Mouse (Mus musculus): ENCODE data around the gene Zbtb7b.

Zbtb7b gene

GRCm38 (mm10) chr3:89418170-89418860 is 23.7 kb upstream of the Zbtb7b start, which contains the start of the genes Cks1b and Shc1:
TSS of gene Cks1b (minus strand) at chr3:89418383.
TSS of gene Shc1 (plus strand) at chr3:89418443.
- peak; percentile 92 for DNase-seq (ENCODE audit: low spot score)

GRCm38 (mm10) chr3:89417840-89418169 is 23.2 kb upstream of the Zbtb7b start:
- no peak for DNase-seq (ENCODE audit: low spot score)

- no peak for DNase-seq (ENCODE audit: low spot score)
These were observed 22.6 kb upstream of the Zbtb7b start for GRCm38 (mm10) chr3:89417131-89417530.

DNA sequence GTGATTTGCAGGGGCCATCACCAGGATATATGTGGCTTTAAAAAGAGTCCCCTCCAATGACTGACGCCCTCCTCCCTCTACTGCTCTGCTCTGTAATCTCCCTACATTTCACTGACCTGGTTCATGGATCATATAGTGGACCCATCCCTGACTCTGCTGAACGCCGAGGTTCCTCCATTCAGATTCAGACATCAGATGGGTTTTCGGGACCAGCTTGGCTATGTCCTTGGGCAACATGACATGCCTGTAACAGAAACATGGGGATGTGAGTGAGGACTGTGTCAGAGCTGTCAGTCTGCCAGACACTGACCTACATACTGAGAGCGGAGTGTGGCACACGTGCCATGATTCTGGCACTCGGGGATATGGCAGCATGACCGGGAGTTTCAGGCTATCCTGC is 21.6 kb upstream of the Zbtb7b start:
- no peak for DNase-seq (ENCODE audit: low spot score)

DNA sequence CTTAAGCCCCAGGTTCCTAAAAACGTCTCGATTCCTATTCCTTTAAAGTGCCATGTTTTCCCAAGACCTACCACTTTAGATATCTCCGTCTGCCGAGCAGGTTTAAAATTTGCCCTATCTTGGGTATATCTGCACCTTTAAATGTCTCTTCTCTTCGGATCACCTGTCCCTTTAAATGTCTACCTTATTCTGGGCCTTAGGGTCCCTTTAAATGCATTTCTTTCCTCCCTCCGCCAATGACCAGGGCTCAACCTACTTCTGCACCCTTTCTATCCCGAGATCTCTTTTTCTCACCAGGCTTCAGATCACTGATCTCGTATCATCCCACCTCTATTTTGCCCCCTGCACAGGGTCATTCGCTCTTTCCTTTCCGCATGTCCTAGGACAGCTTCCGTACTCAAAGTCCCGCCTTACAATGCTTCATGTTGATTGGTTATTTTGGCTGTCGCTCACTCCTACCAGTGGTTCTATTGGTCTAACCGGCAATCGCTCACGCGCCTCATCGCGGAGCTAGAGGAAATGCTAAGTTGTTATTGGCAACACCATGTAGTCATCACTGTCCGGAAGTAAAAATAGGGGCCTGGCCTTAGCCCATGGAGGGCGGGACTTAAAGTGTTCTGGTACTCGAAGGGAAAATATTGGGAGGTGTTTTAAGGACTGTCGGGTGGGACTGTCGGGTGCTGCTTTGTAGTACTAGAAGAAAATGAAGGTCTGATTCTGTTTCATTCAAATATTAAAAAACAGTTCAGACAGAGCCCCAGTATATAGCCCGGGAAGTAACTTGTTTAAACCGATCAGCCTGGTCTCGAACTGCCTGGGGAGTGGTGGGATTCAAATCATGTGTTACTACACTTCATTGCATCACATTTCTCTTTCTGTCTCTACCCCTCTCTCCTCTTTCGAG is 17.2 kb upstream of the Zbtb7b start, which contains the start of gene Flad1:
Gene Flad1 (minus strand): TSS at position 381 of the 904 bp plus-strand sequence.
- peak; percentile 97 for DNase-seq (ENCODE audit: low spot score)

DNA sequence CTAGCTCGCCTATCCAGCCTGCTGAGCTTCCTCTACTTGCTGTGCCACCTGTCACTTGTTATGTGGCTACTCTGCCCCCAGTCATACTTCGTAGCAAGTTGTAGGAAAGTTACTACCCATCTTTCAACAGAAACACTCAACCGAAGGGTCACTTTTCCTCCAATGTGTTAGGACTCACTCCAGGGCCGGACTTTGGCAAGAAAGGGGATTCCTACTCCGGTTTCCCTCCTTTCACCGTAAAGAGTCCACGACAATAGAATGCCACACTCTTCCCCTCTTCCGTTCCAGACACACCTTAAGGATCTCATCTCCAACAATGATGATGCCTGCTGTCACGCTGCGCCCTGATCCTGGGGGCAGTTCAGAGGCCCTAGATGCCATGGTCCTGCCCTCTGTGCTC is 16.3 kb upstream of the Zbtb7b start:
- DNase-seq (ENCODE audit: low spot score): no peak

DNA sequence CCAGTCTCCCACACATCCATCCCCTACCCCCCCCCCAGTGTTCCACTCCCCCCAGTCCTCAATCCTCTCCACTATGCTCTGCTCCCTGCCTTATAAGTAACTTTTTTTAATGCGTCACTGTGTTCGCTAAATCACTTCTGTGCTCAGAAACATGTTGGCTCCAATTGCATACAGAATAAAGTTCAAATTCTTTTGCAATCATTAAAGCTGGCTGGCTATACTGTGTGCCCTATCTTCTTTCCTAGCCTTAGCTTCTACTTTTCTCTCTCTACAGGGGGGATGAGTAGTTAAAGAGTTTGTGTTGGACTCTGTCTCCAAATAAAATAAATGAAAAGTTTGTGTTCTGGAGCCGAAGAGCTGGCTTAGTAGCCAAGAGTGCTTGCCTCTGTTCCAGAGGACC is 15.1 kb upstream of the Zbtb7b start:
- DNase-seq (ENCODE audit: low spot score): no peak

- DNase-seq (ENCODE audit: low spot score): no peak
These were observed 13.9 kb upstream of the Zbtb7b start for GRCm38 (mm10) chr3:89408448-89408847.

- no peak for DNase-seq (ENCODE audit: low spot score)
These were observed 12.3 kb upstream of the Zbtb7b start for GRCm38 (mm10) chr3:89406887-89407286.

GRCm38 (mm10) chr3:89402693-89403092 is 8.1 kb upstream of the Zbtb7b start, which contains the start of gene Lenep:
TSS of gene Lenep (minus strand) at chr3:89402793.
- no peak for DNase-seq (ENCODE audit: low spot score)

DNA sequence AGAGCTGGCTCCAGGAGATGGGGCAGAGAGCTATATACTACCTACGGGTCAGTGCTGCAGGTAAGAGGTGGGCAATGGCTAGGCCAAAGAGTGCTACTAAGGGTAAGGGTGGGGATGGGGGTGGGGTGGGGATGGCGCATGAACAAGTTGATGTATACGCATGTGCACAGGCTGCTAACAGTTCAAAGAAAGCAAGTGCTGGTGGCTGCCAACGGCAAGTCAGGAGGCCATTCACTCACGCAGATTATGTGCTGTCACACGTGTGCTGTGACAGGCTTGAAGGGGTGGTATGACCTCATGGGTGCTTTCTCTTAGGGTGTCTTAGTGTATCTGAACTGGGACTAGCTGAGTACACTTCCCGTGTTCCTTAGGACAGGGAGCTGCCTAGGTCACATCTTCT is 6.8 kb upstream of the Zbtb7b start:
- DNase-seq (ENCODE audit: low spot score): no peak

GRCm38 (mm10) chr3:89396654-89397005 is 2.1 kb upstream of the Zbtb7b start:
- DNase-seq (ENCODE audit: low spot score): no peak

DNA sequence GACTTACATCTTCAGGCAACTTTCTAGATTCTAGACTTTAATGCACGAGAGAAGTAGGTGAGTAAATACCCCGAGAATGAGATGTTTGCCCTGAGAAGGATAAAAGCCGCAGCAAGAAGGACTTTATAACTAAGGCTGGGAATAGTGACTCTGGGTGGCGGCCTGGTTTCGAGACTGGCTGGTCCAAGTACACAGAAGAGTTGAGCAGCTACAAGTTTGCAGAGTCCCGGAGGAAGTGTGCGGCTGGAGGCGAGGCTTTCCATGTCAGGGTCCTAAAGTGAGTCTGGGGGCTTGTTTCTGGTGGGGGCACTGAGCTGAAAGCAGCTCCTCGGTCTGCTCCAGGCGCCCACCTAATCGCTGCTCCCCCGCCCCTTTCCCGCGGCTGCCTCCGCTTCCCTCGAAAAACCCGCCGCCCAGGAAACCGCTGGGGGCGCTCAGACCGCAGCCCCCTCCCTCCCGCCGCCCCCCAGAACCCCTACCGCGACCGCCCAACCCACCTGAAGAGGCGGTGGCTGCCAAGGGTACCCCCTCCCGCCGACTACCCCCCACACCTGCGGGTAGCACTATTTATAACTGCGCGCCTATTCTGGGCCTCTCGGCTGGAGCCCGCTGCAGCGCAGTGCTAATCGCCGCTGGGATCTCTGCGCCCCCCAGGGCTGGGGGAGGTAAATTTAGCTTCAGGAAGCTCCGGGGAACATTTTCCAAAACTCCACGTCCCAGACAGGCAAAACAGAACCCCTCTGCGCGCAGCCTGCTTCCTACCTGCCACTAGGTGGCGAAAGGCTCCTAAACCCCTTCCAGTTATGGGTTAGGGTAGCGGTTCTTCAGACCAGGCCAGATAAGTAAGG is 1.5 kb upstream of the Zbtb7b start:
- DNase-seq (ENCODE audit: low spot score): peak; percentile 79

GRCm38 (mm10) chr3:89395419-89395805 is 836 bp upstream of the Zbtb7b start:
- DNase-seq (ENCODE audit: low spot score): no peak

DNA sequence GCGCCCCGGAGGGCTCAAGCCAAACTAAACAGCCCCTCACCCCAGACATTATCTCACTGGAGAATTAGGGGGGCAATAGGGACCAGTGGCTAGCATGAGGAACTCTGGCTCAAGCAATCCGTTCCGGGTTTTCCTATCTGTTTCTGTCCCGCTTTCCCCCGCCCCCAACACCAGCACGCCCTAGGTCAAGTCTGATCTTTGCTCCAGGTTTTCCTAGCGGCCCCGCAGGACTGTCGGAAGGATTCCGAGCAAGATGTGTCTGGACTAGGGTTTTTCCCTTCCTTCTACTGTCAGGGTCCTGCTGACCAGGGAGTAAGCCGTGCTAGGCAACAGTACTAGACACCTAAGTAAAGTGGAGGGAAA is 299 bp upstream of the Zbtb7b start:
- peak; percentile 91 for DNase-seq (ENCODE audit: low spot score)

DNA sequence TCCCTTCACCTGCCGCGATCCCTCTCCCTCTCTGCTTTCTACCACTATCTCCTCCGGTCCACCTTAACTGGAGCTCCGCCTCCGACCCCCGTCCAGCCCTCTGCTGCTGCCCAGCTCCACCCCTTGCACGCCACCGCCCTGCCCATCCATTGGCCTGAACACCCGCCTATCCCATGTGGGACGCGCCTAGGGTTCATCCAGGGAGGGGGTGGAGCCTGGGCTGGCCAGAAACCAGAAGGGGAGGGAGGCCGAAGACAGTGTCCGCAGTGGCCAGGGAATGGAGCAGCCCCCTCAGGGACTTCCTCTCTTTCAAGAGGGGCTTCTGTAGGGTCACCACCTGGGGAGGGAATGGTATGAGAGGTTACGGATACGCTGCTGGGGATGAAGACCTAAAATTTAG is 971 bp downstream of the Zbtb7b start:
- DNase-seq (ENCODE audit: low spot score): peak; percentile 99

- DNase-seq (ENCODE audit: low spot score): peak; percentile 67
These were observed 1.7 kb downstream of the Zbtb7b start for GRCm38 (mm10) chr3:89392871-89393311.

- peak; percentile 67 for DNase-seq (ENCODE audit: low spot score)
These were observed 2.7 kb downstream of the Zbtb7b start for GRCm38 (mm10) chr3:89391663-89392511.

DNA sequence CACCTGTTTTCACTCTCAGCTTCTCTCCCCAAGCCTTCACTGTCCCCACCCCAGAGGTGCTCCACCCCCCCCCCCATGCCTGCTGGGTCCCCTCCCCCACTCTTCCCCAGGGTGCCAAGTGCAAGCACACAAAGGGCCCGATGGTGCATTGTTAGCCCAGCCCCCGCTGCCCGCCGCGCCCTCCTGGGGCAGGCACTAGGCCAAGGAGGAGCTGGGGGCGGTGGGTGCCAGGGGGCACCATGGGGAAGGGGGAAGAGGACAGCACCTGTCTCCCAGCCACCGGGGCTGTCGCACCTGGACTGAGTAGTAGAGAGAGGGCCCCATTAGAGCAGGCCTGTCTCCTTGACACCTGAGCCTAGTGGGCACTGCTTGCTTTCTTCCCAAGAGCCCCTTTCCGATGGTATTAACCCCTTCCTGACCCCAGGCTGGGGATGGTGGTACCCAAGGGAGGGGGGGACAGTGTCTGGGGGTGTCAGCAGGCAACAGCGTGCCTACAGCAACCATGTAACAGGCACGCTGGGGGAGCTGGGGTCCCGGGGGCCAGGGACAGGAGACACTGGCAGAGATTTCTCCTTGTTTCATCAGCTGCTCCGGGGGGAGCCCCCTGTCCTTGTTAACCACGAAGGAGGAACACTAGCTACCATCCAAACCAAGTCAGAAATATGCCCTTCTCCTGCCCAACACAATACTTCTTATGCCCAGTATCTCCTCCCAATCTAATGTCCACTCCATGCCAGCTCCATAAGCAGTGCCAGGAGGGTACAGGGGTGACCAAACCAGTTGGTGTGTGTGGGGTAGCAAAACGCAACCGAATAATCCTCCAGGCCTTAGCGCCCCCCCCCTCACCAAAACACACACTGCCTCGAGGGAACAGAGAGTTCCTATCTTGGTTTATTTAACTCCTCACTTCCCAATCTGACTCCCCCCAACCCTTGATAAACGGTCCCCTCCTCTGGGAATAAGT is 3.6 kb downstream of the Zbtb7b start:
- DNase-seq (ENCODE audit: low spot score): peak; percentile 69

- DNase-seq (ENCODE audit: low spot score): no peak
These were observed 4.5 kb downstream of the Zbtb7b start for GRCm38 (mm10) chr3:89390111-89390515.

Measured in testis, postnatal 10 days (tissue).